Mouse (Mus musculus): ENCODE measurements around the gene Mllt6. TPM values are rescaled to one million over a fixed set of nuclear protein-coding genes. Genes with fewer than 3 reads are reported as not detected.
"Not testable (repeated sequence)": the region's sequence is repeated elsewhere in the genome, so short reads cannot be mapped to it uniquely, and the experiment has no call there.

The Mllt6 gene
- total RNA-seq, 4 experiments from 2014 or later = 141 to 184 (median 161) TPM

DNA sequence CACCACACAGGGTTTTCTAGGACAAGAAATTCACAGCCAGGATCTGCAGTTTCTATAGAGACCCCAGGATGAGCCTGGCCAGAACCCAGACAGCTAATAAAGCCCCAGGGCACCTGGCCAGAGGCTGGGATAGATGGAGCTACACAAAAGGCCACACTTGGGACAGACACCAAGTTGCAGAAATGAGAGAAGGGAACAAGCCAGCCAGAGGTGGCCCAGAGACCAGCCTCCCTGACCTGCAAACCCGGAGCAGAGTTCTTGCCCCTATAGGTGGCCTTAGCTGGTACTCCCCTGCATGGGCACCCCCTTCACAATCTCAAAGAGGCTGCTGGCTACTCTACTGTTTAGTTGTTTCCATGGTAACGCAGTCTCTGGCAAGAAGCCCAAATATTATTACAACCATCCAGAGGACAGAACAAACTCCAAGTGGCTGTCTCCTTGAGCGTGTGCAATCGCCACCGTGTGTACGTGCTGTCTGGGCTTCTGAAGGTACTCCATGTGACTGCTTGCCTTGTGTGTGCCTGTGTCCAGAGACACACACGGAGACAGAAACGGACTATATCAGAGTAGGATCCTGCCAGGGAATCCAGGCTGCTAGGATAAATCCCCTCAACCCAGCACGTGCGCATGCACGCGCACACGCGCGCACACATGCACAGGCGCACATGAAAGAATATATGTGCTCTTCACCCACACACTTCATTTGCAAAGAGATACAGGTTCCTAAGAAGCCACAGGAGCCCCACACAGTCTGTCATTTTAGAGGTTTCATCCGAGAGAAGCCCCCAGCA lies 31.9 kb downstream of the Mllt6 start:
- no peak for DNase-seq (ENCODE audit: low spot score in 2 of 2)

- DNase-seq (ENCODE audit: low spot score in 2 of 2) = no peak
Measured at GRCm38 (mm10) chr11:97695712-97696401, 32.6 kb downstream of the Mllt6 start.

DNA sequence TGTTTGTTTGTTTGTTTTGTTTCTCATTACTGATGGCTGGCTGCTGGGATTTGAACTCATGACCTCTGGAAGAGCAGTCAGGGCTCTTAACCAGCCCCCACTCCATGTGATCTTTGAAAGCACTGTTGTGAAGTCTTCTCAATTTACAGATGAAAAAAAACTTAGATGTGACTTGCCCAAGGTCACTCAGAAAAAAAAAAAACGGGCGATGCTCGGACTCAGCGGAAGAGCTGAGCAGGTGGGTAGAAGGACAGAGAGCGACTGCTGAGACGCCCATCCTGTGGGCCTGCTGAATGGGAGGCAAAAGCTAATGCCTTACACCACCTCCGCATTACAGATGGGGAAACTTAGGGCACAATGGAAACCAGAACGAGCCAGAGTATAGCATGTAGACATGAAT lies 33.5 kb downstream of the Mllt6 start:
- DNase-seq (ENCODE audit: low spot score in 2 of 2) = no peak

DNA sequence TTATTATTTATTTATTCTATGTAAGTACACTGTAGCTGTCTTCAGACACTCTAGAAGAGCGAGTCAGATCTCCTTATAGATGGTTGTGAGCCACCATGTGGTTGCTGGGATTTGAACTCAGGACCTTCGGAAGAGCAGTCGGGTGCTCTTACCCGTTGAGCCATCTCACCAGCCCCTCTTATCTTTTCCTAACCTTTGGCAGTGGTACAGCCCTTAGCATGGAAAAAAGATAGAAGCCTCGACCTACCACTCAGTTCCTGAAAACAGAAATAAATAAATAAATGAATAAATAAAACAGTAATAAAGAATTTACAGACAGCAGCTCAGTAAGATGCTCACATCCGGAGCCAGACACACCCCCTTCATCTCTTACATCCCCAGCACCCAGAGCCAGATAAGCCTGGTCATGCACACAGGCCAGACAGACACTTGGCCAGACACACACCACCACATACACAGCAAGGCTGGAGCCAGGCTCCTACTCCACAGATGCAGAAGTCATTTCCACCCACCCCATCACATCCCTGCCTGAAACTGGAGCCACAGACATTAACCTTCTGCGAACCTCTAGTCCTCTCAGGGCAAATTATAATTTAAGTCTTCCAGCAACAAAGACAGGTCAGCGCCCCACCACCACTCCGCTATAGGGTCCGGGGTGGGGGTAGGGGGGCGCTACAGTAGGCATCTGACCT lies 34.1 kb downstream of the Mllt6 start:
- DNase-seq (ENCODE audit: low spot score in 2 of 2) = no peak

DNA sequence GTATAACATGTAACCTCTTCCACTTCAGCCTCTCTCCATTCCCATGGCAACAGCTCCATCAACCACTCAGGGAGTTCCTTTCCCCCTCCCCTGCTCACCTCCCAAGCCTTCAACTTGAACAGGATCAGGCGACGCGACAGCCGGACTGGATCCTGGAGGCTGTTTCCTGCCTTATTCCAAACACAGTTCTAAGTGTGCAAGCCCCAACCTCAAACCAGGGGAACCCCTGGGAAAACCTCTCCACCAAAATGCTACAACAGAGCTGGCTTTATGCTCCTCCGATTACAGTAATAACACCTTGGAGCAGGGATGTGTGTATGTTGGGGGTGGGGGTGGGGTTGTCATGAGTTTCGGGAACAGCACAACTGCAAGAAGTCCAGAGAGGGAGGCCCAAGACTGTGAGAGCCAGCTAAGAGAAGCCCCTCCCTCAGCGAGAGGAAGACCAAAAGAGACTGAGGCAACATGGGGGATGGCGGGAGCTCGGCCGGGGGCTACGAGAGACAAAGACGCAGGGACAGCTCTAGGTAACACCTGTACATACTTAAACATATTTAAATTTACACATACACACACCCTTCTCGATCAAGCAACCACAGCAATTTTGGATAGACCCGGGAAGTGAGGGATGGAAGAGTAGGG lies 34.8 kb downstream of the Mllt6 start:
- DNase-seq (ENCODE audit: low spot score in 2 of 2) = no peak

GRCm38 (mm10) chr11:97698741-97699611 lies 35.8 kb downstream of the Mllt6 start:
- peak in 1 of 2 experiments; percentile 52 for DNase-seq (ENCODE audit: low spot score in 2 of 2)

GRCm38 (mm10) chr11:97699626-97700002 lies 36.4 kb downstream of the Mllt6 start:
- peak in 1 of 2 experiments; percentile 88 for DNase-seq (ENCODE audit: low spot score in 2 of 2)

DNA sequence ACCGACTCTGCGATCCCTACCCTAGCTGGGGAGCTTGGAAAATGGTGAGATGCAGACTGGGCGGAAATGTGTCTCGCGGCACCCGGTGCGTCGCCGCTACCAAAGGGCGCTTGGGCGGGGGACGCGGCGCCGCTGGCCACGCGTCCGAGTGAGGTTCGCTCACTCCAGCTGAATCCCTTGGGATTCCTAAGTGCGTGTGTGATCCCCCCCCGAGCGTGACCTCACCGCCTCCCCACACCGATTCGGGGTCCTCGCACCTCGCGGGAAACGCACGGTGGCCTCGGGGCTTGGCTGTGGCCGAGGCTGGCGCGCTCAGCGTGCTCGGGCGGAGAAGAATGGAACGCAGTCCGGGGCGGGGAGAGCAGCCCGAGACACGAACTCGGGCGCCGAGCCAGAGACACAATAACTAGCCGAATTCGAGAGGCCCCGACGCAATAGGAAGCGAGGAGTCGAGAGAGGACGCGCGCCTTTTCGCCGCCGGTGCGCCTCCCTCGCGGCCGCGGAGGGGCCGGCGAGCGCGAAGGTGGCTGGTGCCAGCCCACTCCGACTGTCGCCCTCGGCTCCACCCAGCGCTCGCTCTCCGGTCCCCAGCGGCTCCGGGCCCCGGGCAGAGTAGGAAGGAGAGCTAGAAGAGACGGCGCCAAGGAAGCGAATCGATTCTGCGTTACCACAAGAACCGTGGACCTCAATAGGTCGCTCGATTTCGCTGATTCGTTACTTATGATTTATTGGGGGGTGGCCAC lies 37.0 kb downstream of the Mllt6 start, which contains the start of gene Pcgf2:
Gene Pcgf2 (minus strand): TSS at position 495 of the 743 bp plus-strand sequence.
- peak; percentile 65 to 67 for DNase-seq (ENCODE audit: low spot score in 2 of 2)

DNA sequence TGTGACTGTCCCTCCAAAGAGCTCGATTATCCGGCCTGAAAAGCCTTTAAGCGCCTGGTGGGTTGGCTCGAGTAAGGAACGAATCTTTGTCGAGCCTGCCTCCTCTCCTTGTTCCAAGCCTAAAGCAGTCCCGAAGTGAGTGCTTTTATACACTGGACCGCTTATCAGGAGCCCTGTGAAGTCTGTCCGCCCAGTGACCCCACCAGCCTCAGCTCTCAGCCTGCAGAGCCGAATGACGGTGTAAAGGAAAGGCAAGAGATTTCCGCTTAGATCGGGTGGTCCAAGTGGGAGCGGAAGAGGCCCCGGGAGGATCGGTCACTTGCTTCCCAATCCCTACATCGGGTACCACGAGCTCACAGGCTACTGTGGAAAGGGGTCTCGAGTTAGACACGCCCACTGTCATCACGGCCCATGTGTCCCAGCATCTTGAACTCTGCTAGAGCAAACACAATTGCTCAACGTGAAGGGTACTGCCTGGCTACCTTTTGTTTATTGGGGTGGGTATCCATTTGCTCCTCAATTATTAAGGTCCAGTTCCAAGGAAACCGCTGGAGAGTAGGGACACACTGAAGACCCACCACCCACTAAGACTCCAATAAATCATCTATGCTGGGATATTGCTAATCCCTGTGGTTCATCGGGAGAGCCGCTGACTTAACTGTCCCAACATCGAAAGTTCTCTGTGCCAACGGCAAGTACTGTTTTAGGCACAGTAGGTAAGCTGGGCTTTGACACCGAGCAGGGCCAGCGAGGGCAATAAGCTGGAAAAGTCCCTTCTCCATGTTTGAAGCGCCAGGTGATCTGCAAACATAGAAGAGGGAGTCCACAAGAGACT lies 37.7 kb downstream of the Mllt6 start:
- no peak for DNase-seq (ENCODE audit: low spot score in 2 of 2)

- DNase-seq (ENCODE audit: low spot score in 2 of 2) = no peak
Measured at GRCm38 (mm10) chr11:97701581-97702392, 38.6 kb downstream of the Mllt6 start.

DNA sequence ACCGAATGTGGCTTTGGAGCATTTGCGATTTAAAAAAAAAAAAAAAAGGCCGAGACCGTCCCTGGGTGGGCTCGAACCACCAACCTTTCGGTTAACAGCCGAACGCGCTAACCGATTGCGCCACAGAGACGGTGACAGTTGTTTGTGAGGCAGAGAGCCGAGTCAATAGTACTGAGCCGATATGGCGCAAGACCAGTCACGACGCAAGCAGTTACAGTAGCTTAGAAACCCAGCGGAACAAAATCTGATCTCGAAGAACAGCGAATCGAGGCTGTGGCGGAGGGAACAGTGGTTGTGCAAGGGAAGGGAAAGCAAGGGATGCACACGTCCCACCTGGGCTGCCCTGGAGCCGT lies 39.2 kb downstream of the Mllt6 start:
- peak; percentile 81 to 95 for DNase-seq (ENCODE audit: low spot score in 2 of 2)

DNA sequence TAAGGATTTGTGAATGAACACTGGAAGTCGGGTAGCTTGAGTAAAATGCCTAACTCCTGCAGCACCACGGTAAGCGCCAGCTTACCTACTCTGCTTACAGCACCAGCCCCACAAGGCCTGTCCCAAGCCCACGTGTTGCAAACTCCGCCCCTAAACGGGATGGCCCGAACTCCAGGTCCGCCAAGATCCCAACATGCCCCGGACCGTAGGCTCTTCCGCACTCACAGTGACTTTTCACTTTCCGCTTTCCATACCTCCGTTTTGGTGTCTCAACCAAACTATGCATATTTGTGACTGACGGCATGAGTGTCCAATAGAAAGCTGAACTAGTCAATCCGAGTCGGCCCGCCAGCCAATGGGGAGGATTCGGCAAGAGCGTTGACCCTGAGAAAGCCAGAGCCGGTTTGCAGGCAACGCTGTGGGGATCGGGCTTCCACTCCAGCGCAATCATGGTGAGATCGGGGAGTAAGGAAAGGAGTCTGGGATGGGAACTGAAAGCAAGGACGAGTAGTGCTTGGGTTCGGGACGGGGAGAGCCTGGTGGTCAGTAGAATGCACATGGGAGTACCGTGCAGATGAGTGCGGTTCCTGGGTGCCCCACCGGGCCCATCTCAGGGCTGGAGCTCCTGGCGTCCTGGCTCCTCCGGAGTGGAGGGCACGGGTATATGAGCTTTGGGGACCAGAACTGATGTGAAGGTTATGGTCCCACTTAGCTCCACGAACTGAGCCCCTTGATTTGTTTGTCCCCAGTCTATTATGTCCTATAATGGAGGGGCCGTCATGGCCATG lies 40.0 kb downstream of the Mllt6 start, which contains the start of gene Psmb3:
Gene Psmb3 (plus strand): TSS at position 361 of the 788 bp plus-strand sequence.
- peak; percentile 99 for DNase-seq (ENCODE audit: low spot score in 2 of 2)

DNA sequence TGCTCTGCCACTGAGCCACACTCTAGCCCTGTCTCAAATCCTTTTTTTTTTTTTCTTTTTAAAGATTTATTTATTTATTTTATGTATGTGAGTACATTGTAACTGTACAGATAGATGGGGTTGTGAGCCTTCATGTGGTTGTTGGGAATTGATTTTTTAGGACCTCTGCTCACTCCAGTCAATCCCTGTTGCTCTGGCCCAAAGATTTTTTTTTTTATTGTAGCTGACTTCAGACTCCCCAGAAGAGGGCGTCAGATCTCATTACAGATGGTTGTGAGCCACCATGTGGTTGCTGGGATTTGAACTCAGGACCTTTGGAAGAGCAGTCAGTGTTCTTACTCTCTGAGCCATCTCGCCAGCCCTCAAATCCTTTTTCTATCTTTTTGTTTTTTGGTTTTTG lies 46.9 kb downstream of the Mllt6 start:
- not testable (repeated sequence) for DNase-seq (ENCODE audit: low spot score in 2 of 2)

DNA sequence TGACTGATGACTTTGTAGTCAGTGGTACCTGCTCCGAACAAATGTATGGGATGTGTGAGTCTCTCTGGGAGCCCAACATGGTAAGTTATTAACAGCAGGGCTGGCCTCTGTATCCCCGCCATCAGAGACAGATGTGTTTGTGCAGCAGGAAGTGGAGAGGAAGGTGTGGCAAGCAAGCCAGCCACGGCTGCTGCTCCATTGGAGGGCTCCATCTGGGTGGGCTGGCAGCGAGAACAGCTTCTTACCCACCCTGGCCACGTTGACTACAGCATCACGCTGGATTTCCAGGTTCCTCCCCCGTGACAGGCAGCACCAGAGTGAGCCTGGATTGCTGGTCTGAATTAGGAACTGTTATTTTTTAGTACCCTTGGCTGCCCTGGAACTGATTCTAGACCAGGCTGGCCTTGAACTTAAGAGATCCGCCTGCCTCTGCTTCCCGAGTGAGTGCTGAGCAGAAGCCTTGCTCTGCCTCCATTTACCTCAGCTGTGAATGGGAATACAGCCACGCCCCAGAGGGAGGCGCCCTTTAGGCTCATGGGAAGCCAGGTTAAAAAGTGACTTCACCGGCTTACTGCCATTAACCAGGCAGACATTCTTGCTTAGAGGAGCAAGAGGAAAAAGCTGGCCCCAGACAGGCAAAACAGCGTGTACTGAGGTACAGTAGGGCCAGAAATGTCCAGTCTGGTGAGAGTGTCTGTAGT lies 48.1 kb downstream of the Mllt6 start:
- DNase-seq (ENCODE audit: low spot score in 2 of 2) = no peak

GRCm38 (mm10) chr11:97712286-97712685 lies 49.1 kb downstream of the Mllt6 start:
- DNase-seq (ENCODE audit: low spot score in 2 of 2) = no peak

GRCm38 (mm10) chr11:97713896-97714295 lies 50.7 kb downstream of the Mllt6 start:
- DNase-seq (ENCODE audit: low spot score in 2 of 2) = no peak

DNA sequence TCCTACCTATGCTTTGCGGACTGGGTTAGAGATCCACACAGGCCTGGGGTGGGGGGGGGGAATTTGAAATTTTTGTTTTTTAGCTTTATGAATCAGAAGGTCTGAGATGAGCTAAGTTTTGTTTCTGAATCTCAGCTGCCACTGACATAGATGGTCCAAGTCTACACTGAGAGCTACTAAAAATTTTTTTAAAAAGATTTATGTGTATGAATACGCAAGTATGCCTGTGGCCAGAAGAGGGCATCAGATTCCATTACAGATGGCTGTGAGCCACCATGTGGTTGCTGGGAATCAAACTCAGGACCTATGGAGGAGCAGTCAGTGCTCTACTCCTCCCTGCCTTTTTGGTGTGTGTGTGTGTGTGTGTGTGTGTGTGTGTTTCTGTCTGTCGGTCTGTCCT lies 51.1 kb downstream of the Mllt6 start:
- no peak for DNase-seq (ENCODE audit: low spot score in 2 of 2)
